Mouse (Mus musculus) forebrain, embryonic 10.5 days (tissue): ENCODE results near the gene Myh3. TPM values are rescaled to one million over a fixed set of nuclear protein-coding genes. Genes with fewer than 3 reads are reported as not detected.

Experiments used
- DNase-seq: peaks from one replicate; pipeline ENCODE4 v3.0.0-alpha.2; 2017; ENCODE audit warnings: low spot score; ENCODE audit errors: extremely low spot score
- H3K27ac ChIP-seq: fragments of 300-500 bp; sonication (generic); 2 replicates; pipeline ENCODE4 v1.5.1; 2016; ENCODE audit warnings: mild to moderate bottlenecking
- H3K27me3 ChIP-seq: fragments of 300-500 bp; sonication (generic); 2 replicates; pipeline ENCODE4 v1.6.1; 2016; ENCODE audit warnings: mild to moderate bottlenecking; ENCODE audit not compliant: poor library complexity, severe bottlenecking
- H3K36me3 ChIP-seq: fragments of 300-500 bp; sonication (generic); replicated peaks from 2 replicates; pipeline ENCODE4 v1.6.1; 2016; ENCODE audit warnings: mild to moderate bottlenecking, moderate library complexity
- H3K4me1 ChIP-seq: fragments of 300-500 bp; sonication (generic); 2 replicates; pipeline ENCODE4 v1.6.1; 2016
- H3K4me3 ChIP-seq: fragments of 300-500 bp; sonication (generic); 2 replicates; pipeline ENCODE4 v1.5.1; 2016; ENCODE audit warnings: mild to moderate bottlenecking, moderate library complexity
- H3K9me3 ChIP-seq: fragments of 300-500 bp; sonication (generic); 2 replicates; pipeline ENCODE4 v1.6.1; 2016; ENCODE audit warnings: mild to moderate bottlenecking, moderate library complexity
- WGBS: fragments of 180-500 bp; shearing (Covaris S2); methylation state at CpG from one replicate; pipeline ENCODE4 v1.1.7; 2016; 5-methylcytosine and 5-hydroxymethylcytosine counted together
- polyA plus RNA-seq: library from polyadenylated mRNA; unstranded; fragments of >200 nt; fragmentation: Nextera tagmentation; extraction: Ambion mirVana; gene quantifications from 2 replicates; pipeline ENCODE4 v1.2.1, GENCODE M21; 2016

Gene Myh3
- polyA plus RNA-seq, result 0.28 and 0.37 TPM in 2 replicates

DNA sequence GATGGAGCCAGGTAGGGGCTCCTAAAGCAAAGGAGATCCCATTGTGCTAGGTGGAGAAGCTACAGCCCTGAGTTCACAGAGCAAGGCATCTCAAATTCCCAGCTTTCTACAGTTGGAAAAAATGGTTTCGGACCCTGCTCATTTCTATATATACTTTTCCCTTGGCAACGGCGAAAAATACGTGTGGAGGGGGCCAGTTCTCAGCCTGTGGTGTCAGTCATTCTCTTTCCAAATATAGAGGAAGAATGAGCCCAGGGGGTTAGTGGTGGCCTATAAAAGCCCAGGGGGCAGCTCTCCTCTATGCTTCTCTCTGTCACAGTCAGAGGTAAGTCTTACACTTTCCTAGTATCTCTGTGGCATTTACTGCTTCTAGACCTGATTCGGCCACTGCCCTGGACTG lies at the start of gene Myh3:
TSS of gene Myh3 (plus strand) at position 301 of the 400 bp plus-strand sequence.
- Histone ChIP-seq H3K27me3 (peaks cover 17% of the 10 kb centered on the region), H3K27ac (no peak within 1 kb of the TSS), H3K36me3 (no peaks in the 10 kb centered on the region), H3K4me3 (no peak within 1 kb of the TSS), H3K9me3 (no peaks in the 10 kb centered on the region), H3K4me1 (peaks cover 37% of the 10 kb centered on the region)
- no peak for DNase-seq
- 93% methylated on average over 5 of the region's 5 CpGs for WGBS

DNA sequence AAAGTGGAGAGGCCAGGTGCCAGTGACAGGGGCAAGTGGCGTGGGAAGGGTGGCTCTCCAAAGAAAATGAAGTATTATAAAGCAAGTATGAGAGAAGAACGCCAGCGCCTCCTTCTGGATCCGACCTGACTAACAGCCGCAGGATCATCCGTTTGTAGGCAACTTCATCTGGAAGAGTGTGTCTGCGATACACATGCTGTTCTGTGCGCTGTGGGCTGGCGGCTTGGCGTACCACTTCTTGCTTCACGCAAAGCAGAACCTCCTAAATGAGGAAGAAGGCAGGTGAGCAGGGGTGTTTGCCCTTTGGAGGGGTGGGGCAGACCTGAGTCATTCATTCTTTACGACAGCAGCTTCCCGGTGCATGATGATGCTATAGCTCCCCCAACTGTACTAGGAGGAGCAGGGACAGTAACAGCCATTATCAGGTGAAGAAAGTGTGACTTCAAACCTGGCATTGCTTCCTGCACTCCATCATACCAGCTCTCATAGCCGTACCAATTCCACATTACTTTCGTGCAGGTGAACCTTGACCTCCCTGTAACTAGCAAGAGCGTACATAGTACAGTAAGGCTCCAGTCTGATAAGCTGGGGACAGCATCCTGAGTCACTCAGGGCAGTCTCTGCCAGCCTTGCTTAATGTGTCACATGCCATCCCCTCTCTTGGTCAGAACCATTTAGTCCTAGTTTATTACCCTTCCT lies 47.0 kb upstream of the Myh3 start:
- no peaks in the 10 kb centered on the region for H3K4me1 ChIP-seq
- no peak for DNase-seq
- WGBS, result 57% methylated on average over 16 of the region's 16 CpGs
- no peaks in the 10 kb centered on the region for H3K27me3 ChIP-seq
- H3K27ac ChIP-seq, result no peak overlapping the region
- H3K4me3 ChIP-seq, result no peak overlapping the region
- H3K9me3 ChIP-seq, result no peaks in the 10 kb centered on the region
- no peaks in the 10 kb centered on the region for H3K36me3 ChIP-seq

DNA sequence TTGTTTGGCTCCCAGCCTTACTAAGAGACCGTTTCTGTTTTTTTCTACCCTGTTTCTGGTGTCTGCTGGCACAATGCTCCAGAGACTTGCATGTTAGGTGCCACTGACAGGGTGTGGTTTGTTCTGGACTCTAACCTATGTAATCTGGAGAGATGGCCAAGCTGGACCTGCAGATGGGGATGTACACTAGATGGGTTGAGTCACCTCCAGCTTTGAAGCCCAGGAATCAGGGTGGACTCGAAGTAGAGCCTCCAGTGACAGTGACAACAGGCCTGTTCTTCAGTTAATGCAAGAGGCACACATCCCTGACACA lies 46.5 kb upstream of the Myh3 start:
- no peaks in the 10 kb centered on the region for H3K27me3 ChIP-seq
- H3K27ac ChIP-seq, result no peak overlapping the region
- no peaks in the 10 kb centered on the region for H3K4me1 ChIP-seq
- H3K9me3 ChIP-seq, result no peaks in the 10 kb centered on the region
- H3K4me3 ChIP-seq, result no peak overlapping the region
- 75% methylated on average over 2 of the region's 2 CpGs for WGBS
- H3K36me3 ChIP-seq, result no peaks in the 10 kb centered on the region; the same call in 1 of the 2 replicates
- no peak for DNase-seq

DNA sequence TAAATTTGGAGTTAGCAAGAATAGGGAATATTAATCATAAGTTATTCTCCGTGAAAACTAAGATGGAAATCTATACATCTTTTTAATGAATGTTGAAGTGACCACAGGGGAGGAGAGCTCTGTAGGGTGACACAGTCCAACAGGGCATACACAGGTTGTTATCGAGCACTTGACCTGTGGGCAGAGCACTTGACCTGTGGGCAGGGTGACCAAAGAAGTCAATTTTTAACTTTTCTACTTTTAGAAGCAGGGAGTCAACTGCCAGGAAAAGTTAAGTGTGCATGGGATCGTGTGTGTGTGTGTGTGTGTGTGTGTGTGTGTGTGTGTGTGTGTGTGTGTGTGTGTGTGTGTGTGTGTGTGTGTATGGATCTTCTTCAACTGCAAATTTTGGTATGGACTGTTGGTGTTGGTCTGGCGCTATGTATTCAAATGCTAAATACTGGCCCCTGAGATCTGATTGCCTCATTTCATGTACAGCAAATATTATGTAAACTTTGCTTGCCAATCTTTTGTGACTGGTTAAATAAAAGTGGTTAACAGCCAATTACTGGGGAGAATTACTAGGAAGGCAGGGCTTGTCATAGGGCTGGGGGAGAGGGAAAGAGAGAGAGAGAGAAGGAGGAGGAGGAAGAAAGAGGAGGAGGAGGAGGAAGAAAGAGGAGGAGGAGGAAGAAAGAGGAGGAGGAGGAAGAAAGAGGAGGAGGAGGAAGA lies 43.2 kb upstream of the Myh3 start:
- Histone ChIP-seq H3K27ac (no peak overlapping the region), H3K27me3 (no peaks in the 10 kb centered on the region), H3K4me3 (no peak overlapping the region), H3K36me3 (peaks cover 31% of the 10 kb centered on the region), H3K9me3 (no peaks in the 10 kb centered on the region), H3K4me1 (no peaks in the 10 kb centered on the region)
- 85% methylated on average over 4 of the region's 4 CpGs for WGBS
- no peak for DNase-seq

DNA sequence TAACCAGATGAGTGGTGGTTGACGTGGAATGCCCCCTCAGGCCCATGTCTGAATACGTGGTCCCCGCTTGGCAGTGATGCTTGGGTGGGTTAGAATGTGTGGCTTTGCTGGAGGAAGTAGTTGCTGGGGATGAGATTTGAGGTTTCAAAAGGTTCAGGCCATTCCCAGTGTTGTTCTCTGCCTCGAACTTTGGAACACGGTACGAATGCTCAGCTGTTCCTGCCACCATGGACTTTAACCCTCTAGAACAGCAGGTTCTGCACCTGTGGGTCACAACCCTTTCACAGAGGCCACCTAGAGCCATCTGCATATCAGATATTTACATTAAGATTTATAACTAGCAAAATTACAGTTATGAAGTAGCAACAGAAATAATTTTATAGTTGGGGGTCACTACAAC lies 41.9 kb upstream of the Myh3 start:
- no peaks in the 10 kb centered on the region for H3K9me3 ChIP-seq
- no peaks in the 10 kb centered on the region for H3K4me1 ChIP-seq
- H3K27me3 ChIP-seq, result no peaks in the 10 kb centered on the region
- DNase-seq, result no peak
- WGBS, result 94% methylated on average over 6 of the region's 6 CpGs
- H3K27ac ChIP-seq, result no peak overlapping the region
- no peak overlapping the region for H3K4me3 ChIP-seq
- H3K36me3 ChIP-seq, result peaks cover 44% of the 10 kb centered on the region

DNA sequence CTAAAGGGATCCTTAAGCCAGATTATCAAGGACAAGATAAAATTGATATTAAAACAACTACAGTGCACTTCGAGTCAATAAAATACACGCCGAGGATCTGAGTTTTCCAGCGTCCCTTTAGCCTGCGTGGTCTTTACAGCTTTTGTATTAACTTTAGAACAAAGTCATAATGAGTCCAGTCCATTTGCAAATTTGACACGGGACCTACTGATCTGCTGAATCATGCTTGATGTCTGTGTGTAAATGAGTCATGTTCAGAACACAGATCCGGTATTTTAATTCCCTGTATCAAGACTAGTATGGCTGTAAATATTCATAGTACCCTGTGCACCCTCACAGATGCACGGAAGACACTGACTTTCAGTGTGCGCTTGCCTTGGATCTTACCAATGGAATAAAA lies 41.2 kb upstream of the Myh3 start:
- Histone ChIP-seq H3K36me3 (peaks cover 50% of the 10 kb centered on the region), H3K9me3 (no peaks in the 10 kb centered on the region), H3K27ac (no peak overlapping the region), H3K4me1 (no peaks in the 10 kb centered on the region), H3K4me3 (no peak overlapping the region), H3K27me3 (no peaks in the 10 kb centered on the region)
- DNase-seq, result no peak
- WGBS, result 94% methylated on average over 9 of the region's 9 CpGs

DNA sequence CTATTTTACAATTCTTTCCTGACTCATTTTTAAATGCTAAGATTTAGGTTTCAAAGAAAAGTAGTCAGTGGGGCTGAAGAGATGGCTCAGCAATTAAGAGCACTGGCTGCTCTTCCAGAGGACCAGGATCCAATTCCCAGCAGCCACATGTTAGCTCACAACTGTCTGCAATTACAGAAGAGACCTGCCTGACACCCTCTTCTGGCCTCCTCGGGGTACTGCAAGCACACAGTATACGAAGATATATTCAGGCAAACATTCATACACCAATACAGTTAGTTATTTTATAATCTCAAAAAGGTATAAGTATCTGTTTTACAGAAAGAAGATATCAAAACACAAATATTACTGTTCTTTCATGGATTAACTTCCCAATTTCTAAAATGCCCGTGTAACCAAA lies 38.3 kb upstream of the Myh3 start:
- Histone ChIP-seq H3K36me3 (peaks cover 53% of the 10 kb centered on the region), H3K4me3 (no peak overlapping the region), H3K9me3 (no peaks in the 10 kb centered on the region), H3K27me3 (no peaks in the 10 kb centered on the region), H3K4me1 (peaks cover 5% of the 10 kb centered on the region), H3K27ac (no peak overlapping the region)
- 90% methylated on average over 3 of the region's 3 CpGs for WGBS
- DNase-seq, result no peak

DNA sequence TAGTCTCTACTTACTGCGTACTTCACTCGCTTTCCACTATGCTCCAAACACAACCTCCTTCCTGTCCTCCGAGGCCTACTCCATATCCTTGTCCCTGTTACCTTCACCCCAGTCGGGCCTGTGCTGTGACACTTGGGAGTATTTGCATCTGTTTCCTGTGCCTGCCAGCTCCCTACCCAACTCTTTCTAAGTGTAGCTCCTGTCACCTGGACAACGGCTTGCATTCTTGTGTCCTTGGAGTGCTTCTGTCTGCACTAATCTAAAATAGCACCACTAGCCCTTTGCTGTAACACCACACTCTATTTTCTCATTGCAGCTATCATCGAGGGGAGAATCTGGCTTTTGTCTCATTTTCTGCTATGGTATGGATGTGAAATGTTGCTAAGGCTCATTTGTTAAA lies 37.6 kb upstream of the Myh3 start:
- peaks cover 54% of the 10 kb centered on the region for H3K36me3 ChIP-seq
- peaks cover 5% of the 10 kb centered on the region for H3K4me1 ChIP-seq
- H3K9me3 ChIP-seq, result no peaks in the 10 kb centered on the region
- no peaks in the 10 kb centered on the region for H3K27me3 ChIP-seq
- 96% methylated on average over 6 of the region's 6 CpGs for WGBS
- no peak overlapping the region for H3K27ac ChIP-seq
- DNase-seq, result no peak
- no peak overlapping the region for H3K4me3 ChIP-seq

DNA sequence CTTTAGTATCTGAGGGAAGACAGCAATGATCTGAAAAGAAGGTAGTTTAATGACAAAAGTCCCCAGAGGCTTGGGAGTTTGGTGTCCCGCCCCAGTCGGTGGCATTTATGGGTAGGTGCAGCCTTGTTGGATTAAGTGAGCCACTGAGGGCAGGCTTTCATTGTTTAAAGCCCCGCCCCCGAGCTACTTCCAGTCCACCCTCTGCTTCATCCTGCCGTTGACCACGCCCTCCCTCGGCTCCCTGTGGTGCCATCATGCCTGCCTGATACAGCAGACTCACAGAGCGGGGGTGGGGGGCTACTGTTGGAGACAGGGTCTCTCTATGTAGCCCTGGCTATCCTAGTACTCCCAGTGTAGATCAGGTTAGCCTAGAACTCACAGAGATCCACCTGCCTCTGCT lies 35.1 kb upstream of the Myh3 start:
- H3K4me3 ChIP-seq, result no peak overlapping the region
- 36% methylated on average over 8 of the region's 8 CpGs for WGBS
- peaks cover 5% of the 10 kb centered on the region for H3K4me1 ChIP-seq
- no peak for DNase-seq
- no peak overlapping the region for H3K27ac ChIP-seq
- no peaks in the 10 kb centered on the region for H3K27me3 ChIP-seq
- H3K9me3 ChIP-seq, result no peaks in the 10 kb centered on the region
- H3K36me3 ChIP-seq, result peaks cover 50% of the 10 kb centered on the region

DNA sequence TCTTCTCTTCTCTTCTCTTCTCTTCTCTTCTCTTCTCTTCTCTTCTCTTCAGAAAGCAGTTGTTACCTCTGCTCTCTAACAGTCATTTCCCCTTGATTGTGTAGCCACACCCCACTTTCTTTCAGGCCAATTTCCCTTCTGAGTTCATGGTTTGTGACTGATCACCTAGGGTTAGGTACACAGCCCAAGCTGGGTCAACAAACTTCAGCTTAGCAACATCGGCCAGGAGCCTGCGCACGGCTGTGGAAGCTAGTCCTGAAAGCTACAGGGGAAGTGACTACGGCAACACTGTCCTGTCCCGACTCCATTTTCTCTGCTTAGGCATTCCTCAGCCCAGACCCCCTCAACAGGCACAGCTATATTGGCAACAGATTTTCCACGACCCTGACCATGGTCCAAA lies 33.1 kb upstream of the Myh3 start:
- peaks cover 5% of the 10 kb centered on the region for H3K4me1 ChIP-seq
- H3K36me3 ChIP-seq, result peaks cover 40% of the 10 kb centered on the region
- no peaks in the 10 kb centered on the region for H3K9me3 ChIP-seq
- H3K4me3 ChIP-seq, result no peak overlapping the region
- no peak overlapping the region for H3K27ac ChIP-seq
- 88% methylated on average over 6 of the region's 6 CpGs for WGBS
- no peak for DNase-seq
- H3K27me3 ChIP-seq, result no peaks in the 10 kb centered on the region

DNA sequence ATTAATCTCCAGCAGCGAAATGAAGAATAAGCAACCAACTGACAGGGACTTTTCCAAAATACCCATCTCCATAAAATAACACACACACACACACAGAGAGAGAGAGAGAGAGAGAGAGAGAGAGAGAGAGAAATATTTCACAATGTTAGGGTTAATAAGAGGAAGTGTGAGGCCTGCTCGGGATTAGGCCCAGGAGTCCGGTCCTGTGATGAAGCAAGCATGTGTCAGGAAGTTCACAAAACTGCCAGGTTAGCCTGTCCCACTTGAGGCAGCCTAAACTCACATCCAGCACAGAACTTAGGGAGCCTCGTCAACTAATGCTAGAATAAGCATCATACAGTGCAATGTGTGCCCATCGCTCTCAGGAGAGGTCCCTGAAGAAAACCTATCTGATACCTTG lies 30.9 kb upstream of the Myh3 start:
- 92% methylated on average over 5 of the region's 5 CpGs for WGBS

DNA sequence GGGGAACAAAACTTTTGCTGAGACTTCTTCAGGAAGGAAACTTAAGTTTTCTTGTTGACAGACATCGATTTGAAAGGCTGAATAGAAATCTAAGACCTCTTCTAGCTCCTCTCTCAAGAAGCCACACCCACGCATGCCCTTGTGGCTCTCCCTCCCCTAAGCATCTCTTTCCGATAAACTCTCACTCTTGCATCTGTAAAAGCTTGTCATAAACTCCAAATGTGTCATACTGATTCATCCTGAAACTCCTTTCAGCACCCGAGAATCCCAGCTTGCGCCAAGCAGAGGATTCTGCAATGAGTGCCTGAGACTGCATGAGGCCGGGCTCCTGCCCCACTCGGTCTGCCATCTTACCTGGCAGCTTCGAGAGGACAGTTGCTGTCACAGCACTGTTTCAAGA lies 29.6 kb upstream of the Myh3 start:
- Histone ChIP-seq H3K27me3 (no peaks in the 10 kb centered on the region), H3K27ac (no peak overlapping the region), H3K4me1 (peaks cover 13% of the 10 kb centered on the region), H3K36me3 (peaks cover 22% of the 10 kb centered on the region), H3K9me3 (no peaks in the 10 kb centered on the region), H3K4me3 (no peak overlapping the region)
- DNase-seq, result no peak
- 92% methylated on average over 8 of the region's 8 CpGs for WGBS

More for the DNA sequence above, 30.9 kb upstream of the Myh3 start:
- Histone ChIP-seq H3K27ac (no peak overlapping the region), H3K27me3 (no peaks in the 10 kb centered on the region), H3K9me3 (no peaks in the 10 kb centered on the region), H3K36me3 (peaks cover 22% of the 10 kb centered on the region), H3K4me1 (peaks cover 14% of the 10 kb centered on the region), H3K4me3 (no peak overlapping the region)
- DNase-seq, result no peak

DNA sequence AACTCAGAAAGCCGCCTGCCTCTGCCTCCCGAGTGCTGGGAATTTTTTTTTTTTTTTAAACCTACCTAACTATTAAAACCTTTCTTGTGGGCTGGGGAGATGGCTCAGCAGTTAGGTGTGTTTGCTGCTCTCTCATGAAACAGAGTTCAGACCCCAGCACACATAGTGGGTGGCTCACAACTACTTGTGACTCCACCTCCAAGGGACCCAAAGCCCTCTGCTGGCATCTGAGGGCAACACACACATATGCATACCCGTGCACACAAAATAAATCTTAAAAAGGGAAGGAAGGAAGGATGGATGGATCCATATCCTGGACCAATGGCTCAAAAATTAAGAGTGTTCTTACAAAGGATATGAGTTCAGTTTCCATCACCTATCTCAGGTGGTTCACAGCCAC lies 28.8 kb upstream of the Myh3 start:
- DNase-seq, result no peak
- Histone ChIP-seq H3K9me3 (no peaks in the 10 kb centered on the region), H3K4me3 (no peak overlapping the region), H3K36me3 (peaks cover 25% of the 10 kb centered on the region), H3K4me1 (peaks cover 20% of the 10 kb centered on the region), H3K27me3 (no peaks in the 10 kb centered on the region), H3K27ac (no peak overlapping the region)
- WGBS, result 90% methylated on average over 3 of the region's 3 CpGs
